Mouse (Mus musculus) liver, postnatal 0 days (tissue): ENCODE measurements at regions not wholly inside any gene's neighbourhood (a gene's known extent, or its start where the extent isn't known, plus 50 kb on each side); places are given as distances from the start of the nearest gene placed in this dataset.

ENCODE experiments used
- CTCF ChIP-seq: sonication (generic); IDR thresholded peaks from 2 replicates; pipeline ENCODE4 v1.5.1; 2016; ENCODE audit warnings: antibody characterized with exemption, low read depth
- EP300 ChIP-seq: IDR thresholded peaks from 2 replicates; pipeline ENCODE4 v1.6.1; 2016; ENCODE audit warnings: antibody characterized with exemption, low read depth, mild to moderate bottlenecking

DNA sequence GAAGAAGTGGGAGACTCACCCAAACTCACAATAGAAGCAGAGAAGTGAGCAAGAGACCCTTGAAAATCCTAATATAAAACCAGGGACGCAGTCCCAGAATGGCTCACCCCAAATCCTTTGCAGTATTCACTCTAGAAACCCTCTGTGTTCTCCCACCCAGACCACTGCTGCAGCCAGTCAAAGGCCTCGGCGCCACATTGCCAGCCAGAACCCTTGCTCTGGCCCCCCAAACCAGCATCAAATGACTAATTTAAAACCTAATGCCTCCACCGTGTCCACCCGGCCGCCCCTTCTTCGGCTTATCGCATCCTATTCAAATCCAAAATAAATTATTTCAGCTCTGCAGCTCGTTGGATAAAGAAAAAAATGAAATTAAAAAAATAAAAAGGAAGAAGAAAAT lies 570.4 kb downstream of the Cdk5rap2 start:
- TF ChIP-seq CTCF, result no peak
- no peak for TF ChIP-seq EP300
